Mouse (Mus musculus) bone marrow, adult 2 months (tissue): ENCODE measurements around the gene Cep57l1. TPM values are rescaled to one million over a fixed set of nuclear protein-coding genes. Genes with fewer than 3 reads are reported as not detected.

Source experiments
- H3K27ac ChIP-seq: fragments of 200-500 bp; 2 replicates; pipeline ENCODE4 v1.5.1; 2012; ENCODE audit warnings: low read depth, mild to moderate bottlenecking, control low read depth, inconsistent platforms, low read length; ENCODE audit not compliant: control insufficient read depth, poor library complexity, insufficient read depth
- H3K4me1 ChIP-seq: fragments of 200-500 bp; 2 replicates; pipeline ENCODE4 v1.6.1; 2011; ENCODE audit warnings: low read length; ENCODE audit not compliant: control insufficient read depth, insufficient read depth
- H3K4me3 ChIP-seq: fragments of 200-500 bp; replicated peaks from 2 replicates; pipeline ENCODE3; 2011; ENCODE audit warnings: mild to moderate bottlenecking, low read depth, low read length, control low read depth; ENCODE audit not compliant: control insufficient read depth
- CTCF ChIP-seq: fragments of 200-500 bp; IDR thresholded peaks from 2 replicates; pipeline ENCODE4 v1.5.1; 2011; ENCODE audit warnings: low read length, control low read depth; ENCODE audit not compliant: control insufficient read depth, insufficient read depth
- POLR2A ChIP-seq: fragments of 200-500 bp; IDR thresholded peaks from 2 replicates; pipeline ENCODE4 v1.6.1; 2011; ENCODE audit warnings: low read depth, mild to moderate bottlenecking, control low read depth, low read length, borderline replicate concordance; ENCODE audit not compliant: control insufficient read depth
- WGBS: fragments of 180-500 bp; shearing (Covaris S2); methylation state at CpG from one replicate; pipeline ENCODE4 v1.1.7; 2018; 5-methylcytosine and 5-hydroxymethylcytosine counted together
- polyA plus RNA-seq: library from polyadenylated mRNA; stranded (reverse); fragments of >200 nt; gene quantifications from 2 replicates; pipeline ENCODE4 v1.2.4, GENCODE M21; 2011; ENCODE audit warnings: low replicate concordance; ENCODE audit not compliant: missing spikeins, insufficient read depth, insufficient read length

Gene Cep57l1
- polyA plus RNA-seq, 1 experiment = 20.2 TPM

DNA sequence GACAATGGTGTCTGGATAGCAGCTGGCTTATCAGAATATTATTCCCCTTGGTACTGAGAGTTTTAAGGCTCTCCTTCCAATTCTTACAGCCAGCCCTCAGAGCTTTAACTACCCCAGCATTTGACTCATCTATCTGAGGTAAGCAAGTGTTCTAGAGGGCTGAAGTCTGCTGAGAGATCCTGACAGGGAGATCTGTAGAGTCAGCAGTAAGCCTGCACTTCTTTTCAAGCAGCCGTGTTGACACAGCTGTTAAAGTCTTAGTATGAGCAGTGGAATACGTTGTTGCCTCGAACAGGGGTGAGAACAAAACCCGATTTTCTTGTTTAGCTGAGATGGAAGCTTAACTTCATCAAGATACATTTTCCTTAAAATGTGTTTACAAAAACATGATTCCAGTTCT is 43.4 kb downstream of the Cep57l1 start:
- whole genome bisulfite sequencing = 90% methylated on average over 4 of the region's 4 CpGs
- Histone ChIP-seq H3K4me1 (no peaks in the 10 kb centered on the region), H3K4me3 (no peak overlapping the region), H3K27ac (no peak overlapping the region)
- TF ChIP-seq POLR2A = no peak
- TF ChIP-seq CTCF = no peak

DNA sequence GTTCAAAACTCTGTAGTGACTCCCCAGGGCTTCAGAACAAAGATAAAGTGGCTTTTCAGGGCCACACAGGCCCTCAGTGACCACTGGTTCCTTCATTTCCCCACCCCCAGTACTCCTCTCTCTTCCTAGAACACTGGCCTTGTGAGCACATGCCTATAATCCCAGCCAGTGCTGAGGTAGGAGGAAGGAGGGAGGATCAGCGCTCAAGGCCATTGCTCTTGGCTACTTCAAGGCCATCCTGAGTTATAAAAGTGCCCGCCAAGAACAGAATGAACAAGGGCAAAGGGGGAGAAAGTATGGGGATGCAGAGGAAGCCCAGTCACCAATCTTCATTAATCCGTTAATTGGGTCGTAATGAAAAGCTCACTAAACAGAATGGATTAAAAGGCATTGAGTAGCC is 44.1 kb downstream of the Cep57l1 start:
- 90% methylated on average over 4 of the region's 4 CpGs for WGBS
- TF ChIP-seq POLR2A (no peak), CTCF (no peak)
- H3K4me3 ChIP-seq = no peak overlapping the region
- no peaks in the 10 kb centered on the region for H3K4me1 ChIP-seq
- no peak overlapping the region for H3K27ac ChIP-seq

DNA sequence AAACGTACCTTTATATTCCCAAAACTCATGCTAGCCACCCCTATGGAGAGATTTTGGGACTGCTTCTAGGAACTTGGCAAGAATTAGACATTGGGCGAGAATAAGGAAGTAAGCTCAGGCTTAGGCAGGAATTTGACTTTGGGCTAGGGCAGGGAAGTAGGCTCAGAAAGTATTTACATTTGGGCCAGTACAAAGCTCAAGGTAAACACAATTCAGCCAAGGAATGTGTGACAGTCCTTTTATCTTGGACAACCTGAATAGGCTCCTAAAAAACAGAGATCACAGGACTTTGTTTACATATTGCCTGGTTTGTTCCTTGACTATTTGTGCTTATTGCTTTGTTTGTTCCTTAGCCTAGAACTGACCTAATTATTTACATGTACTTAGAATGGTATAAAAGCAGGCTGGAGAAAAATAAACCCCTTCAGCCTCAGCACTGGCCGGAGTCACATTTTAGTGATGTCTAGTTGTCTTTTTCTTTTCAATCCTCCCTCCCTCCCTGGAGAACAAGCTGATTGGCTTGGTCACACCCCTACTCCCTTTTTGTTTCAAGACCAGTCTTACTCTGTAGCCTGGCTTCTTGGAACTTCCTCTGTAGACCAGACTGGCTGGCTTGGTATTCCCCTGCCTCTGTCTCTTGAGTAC is 45.8 kb downstream of the Cep57l1 start:
- H3K4me3 ChIP-seq = no peak overlapping the region
- TF ChIP-seq POLR2A = no peak
- TF ChIP-seq CTCF = no peak
- H3K27ac ChIP-seq = no peak overlapping the region
- WGBS = 83% methylated on average over 3 of the region's 3 CpGs
- no peaks in the 10 kb centered on the region for H3K4me1 ChIP-seq

DNA sequence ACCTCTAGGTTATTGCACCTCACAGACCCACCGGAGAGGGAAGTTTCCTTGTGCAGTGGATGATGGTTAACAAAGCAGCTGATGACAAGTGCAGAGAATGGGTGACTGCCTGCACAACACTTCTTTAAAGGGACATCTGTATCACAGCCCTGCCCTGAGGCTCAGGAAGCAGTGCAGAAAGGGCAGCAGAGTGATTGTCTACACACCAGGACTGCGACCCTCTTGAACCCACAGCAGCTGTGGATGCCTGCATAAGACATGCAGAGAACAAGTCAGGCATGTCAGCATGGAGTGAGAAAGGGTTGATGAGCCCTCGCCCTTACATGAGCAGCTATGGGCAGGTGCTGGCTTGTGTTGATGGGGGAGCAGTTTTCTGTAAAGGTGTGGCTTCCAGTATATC is 48.8 kb downstream of the Cep57l1 start:
- WGBS = 80% methylated on average over 3 of the region's 3 CpGs
- Histone ChIP-seq H3K27ac (no peak overlapping the region), H3K4me3 (no peak overlapping the region), H3K4me1 (no peaks in the 10 kb centered on the region)
- TF ChIP-seq CTCF (no peak), POLR2A (no peak)

DNA sequence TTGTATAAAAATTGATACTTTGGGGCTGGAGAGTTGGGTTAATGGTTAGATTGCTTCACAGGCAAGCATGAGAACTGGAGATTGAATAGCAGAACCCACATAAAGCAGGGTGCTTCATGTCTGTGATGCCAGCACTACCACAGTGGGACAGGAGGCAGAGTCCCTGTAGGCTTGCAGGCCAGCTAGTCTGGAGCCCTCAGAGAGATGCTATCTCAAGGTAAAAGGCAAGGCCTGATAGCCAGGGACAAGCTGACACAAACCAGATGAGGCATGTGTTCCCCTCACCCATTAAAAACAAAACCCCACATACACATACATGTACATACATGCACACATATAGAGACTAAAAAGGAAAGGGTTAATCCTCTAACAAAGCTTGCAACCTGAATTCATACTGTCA is 51.6 kb downstream of the Cep57l1 start:
- no peak overlapping the region for H3K4me3 ChIP-seq
- TF ChIP-seq CTCF = no peak
- no peak for TF ChIP-seq POLR2A

DNA sequence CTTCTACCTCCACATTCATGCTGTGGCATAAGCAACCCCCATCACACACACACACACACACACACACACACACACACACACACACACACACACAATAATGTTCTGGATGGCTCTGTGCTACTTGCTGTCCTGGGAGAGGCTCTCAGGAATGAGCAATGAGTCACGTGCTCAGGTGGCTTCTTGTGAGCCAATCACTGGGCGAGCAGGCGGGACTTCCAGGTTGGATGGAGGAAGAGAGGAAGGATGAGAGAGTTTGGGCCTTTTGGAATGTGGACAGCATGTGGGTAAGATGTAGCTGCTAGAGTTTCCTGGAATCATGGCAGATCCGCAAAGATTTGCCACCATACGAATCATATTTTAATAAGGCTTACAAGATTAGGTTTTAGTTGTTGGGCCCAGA is 52.4 kb downstream of the Cep57l1 start:
- Histone ChIP-seq H3K4me1 (no peaks in the 10 kb centered on the region), H3K27ac (no peak overlapping the region), H3K4me3 (no peak overlapping the region)
- no peak for TF ChIP-seq POLR2A
- no peak for TF ChIP-seq CTCF
- WGBS = 85% methylated on average over 5 of the region's 5 CpGs

More for the DNA sequence above, 51.6 kb downstream of the Cep57l1 start:
- H3K27ac ChIP-seq = no peak overlapping the region
- H3K4me1 ChIP-seq = no peaks in the 10 kb centered on the region

DNA sequence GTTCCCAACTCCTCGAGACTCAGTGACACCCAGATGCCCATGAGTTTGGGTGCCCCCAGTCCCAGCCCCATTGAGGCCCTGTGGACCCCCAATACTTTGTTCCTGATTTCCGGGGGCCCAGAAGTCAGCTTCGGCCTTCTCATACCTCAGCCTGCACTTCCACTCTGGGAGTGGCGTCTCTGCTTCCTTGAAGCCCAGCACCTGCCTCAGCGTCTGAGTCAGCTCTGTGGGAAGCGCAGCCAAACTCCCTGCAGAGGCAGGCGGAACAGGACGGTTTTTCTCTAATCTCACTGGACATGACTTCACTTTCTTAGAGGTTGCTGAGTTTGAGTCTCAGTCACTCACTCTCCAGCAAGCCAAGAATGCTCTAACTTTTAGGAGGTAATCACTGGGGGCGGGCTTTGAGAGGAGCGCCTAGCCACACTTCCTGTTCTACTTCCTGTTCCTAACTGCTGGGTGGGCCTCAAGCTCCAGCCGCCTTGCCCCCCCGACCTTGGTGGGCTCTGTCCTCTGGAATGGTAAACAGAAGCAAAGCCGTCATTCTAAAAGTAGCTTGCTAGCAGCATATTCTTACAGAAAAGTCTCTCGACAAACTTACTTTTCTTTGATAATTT is 57.7 kb downstream of the Cep57l1 start:
- H3K4me3 ChIP-seq = peak overlapping the region; percentile 32
- no peak overlapping the region for H3K27ac ChIP-seq
- H3K4me1 ChIP-seq = no peaks in the 10 kb centered on the region
- 7% methylated on average over 14 of the region's 14 CpGs for WGBS
- no peak for TF ChIP-seq CTCF
- TF ChIP-seq POLR2A = no peak

DNA sequence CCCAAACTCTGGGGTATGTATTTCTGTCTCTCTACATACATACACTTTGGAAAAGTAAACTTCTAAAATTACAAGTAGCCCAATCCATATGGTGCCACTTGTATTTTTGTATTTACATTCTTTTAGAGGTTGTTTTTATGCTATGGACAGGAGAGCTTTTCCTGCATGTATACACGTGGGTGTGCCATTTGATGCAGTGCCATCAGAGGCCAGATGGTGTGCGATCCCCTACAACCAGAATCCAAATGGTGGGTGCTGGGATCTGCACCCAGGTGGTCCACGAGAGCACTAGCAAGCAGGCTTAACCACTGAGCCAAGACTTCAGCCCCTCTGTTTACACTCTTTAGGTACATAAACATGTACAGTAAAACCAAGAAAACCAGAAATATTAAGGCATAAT is 60.4 kb downstream of the Cep57l1 start:
- TF ChIP-seq CTCF = no peak
- TF ChIP-seq POLR2A = no peak
- WGBS = 78% methylated on average over 3 of the region's 3 CpGs
- Histone ChIP-seq H3K27ac (no peak overlapping the region), H3K4me3 (no peak overlapping the region), H3K4me1 (no peaks in the 10 kb centered on the region)

DNA sequence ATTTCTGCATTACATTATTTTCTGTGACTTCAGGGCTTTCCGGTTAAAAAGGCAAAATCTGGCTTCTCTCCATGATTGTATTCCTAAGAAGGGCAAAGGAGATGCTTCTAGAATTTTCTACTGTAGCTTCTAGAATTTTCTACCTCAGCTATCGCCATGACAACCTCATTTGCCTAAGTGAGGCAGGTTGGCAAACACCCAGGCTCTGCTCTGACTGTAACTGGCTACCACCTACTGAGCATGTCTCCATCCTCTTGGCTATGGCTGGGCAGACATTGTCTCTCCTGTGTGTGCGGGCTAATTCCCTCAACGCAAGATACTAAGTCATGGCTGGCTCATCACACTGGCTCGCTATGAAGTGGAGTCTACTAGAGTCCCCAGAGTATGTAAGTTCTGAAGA is 63.1 kb downstream of the Cep57l1 start:
- TF ChIP-seq POLR2A (no peak), CTCF (no peak)
- no peaks in the 10 kb centered on the region for H3K4me1 ChIP-seq
- WGBS = 88% methylated on average over 5 of the region's 5 CpGs

More for the DNA sequence above, 63.1 kb downstream of the Cep57l1 start:
- no peak overlapping the region for H3K4me3 ChIP-seq
- H3K27ac ChIP-seq = no peak overlapping the region
